Mouse (Mus musculus): Measurements from ENCODE around the gene Fhit. TPM values are rescaled to one million over a fixed set of nuclear protein-coding genes. Genes with fewer than 3 reads are reported as not detected.

Fhit gene
- polyA plus RNA-seq, 1 experiment from 2014 or later: 6.7 TPM

DNA sequence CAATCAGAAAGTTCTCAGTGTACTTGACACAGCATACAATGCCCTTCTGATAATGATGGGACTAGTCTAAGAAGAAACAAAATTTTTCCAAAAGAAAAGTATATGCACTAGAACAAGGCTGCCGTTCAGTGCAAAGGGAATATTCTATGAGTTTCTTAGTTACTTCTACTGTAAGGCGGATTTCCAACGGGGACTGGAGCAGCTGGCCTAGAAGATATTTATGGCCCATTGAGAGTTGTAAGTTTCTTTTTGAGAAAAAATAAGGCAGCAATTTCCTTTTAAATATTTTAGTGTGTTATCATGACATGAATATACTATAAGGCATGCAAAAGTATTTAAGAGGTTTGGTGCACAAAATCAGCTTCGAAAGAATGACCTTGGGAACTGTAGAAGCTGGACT is 1410.5 kb downstream of the Fhit start:
- H3K4me2 ChIP-seq (replicated peaks; ENCODE audit: low read depth, low read length): no peak overlapping the region
- WGBS: 72% methylated on average over 4 of the region's 4 CpGs
- no peak overlapping the region for H3K4me3 ChIP-seq (ENCODE audit: low read length)
- no peak overlapping the region for H3K27ac ChIP-seq (ENCODE audit: low read length)
- no peaks in the 10 kb centered on the region for H3K4me1 ChIP-seq (ENCODE audit: insufficient read depth, low read length)
- no peaks in the 10 kb centered on the region for H3K9me3 ChIP-seq (ENCODE audit: low read length)
- H3K36me3 ChIP-seq (ENCODE audit: insufficient read depth, low read length): no peaks in the 10 kb centered on the region
- no peaks in the 10 kb centered on the region for H3K27me3 ChIP-seq (ENCODE audit: insufficient read depth, low read length)
- ATAC-seq (ENCODE audit: low FRiP score, low TSS enrichment): no peak
- H3K9ac ChIP-seq (replicated peaks; ENCODE audit: low read length): no peak overlapping the region

DNA sequence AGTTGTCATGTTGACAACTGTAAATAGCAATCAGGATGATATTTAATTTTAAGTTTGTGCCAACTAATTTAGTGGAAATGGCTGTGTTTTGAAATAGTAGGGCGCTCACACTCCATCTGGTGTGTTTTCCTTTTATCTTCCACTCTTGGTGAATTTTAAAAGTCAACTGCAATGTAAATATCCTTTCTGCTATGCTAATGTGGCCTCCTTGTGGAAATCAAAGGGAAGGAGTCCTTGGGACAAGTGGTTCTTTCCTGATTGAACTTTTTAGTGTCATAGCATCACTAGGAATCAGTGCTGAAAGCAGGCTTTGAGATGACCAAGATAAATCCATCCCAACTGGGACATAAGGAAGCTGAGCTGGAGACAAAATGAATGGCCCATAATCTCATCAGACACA is 1413.1 kb downstream of the Fhit start:
- 89% methylated on average over 1 of the region's 1 CpGs for WGBS
- no peaks in the 10 kb centered on the region for H3K27me3 ChIP-seq (ENCODE audit: insufficient read depth, low read length)
- no peak overlapping the region for H3K4me3 ChIP-seq (ENCODE audit: low read length)
- H3K4me1 ChIP-seq (ENCODE audit: insufficient read depth, low read length): no peaks in the 10 kb centered on the region
- no peaks in the 10 kb centered on the region for H3K36me3 ChIP-seq (ENCODE audit: insufficient read depth, low read length)
- no peak for ATAC-seq (ENCODE audit: low FRiP score, low TSS enrichment)
- no peak overlapping the region for H3K27ac ChIP-seq (ENCODE audit: low read length)
- no peaks in the 10 kb centered on the region for H3K9me3 ChIP-seq (ENCODE audit: low read length)
- H3K4me2 ChIP-seq (replicated peaks; ENCODE audit: low read depth, low read length): no peak overlapping the region
- H3K9ac ChIP-seq (replicated peaks; ENCODE audit: low read length): no peak overlapping the region

DNA sequence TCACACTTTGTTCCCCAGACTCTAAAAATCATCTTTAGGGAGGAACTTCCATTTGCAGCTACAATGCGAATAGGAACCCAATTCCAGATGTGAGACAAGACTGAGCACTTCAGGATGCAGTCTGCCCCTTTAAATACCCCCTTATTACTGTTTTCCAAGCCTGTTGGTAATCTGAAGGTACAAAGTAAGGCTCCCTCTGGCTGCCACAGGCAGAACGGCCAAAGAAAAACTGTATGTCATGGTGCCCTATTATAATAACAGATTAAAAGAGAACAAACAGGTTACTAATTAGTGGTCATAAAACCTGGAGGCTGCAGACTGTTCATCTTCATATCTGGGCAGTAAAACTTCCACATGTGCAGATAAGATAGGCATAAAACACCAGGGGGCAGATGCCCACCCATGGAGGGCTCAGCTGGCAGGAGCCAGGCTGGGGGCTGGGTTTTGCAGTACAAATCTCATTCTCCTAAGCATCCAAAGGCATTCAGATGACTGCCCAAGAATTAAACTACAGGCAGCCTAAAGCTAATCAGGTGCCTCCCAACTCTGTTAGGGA is 1439.8 kb downstream of the Fhit start:
- H3K9ac ChIP-seq (replicated peaks; ENCODE audit: low read length): no peak overlapping the region
- H3K9me3 ChIP-seq (ENCODE audit: low read length): 0 out of 2 replicates have a peak, but pooled peaks cover 2% of the 10 kb centered on the region
- H3K4me2 ChIP-seq (replicated peaks; ENCODE audit: low read depth, low read length): no peak overlapping the region
- ATAC-seq (ENCODE audit: low FRiP score, low TSS enrichment): no peak
- no peak overlapping the region for H3K27ac ChIP-seq (ENCODE audit: low read length)
- H3K27me3 ChIP-seq (ENCODE audit: insufficient read depth, low read length): no peaks in the 10 kb centered on the region
- H3K4me3 ChIP-seq (ENCODE audit: low read length): no peak overlapping the region
- H3K36me3 ChIP-seq (ENCODE audit: insufficient read depth, low read length): no peaks in the 10 kb centered on the region
- no peaks in the 10 kb centered on the region for H3K4me1 ChIP-seq (ENCODE audit: insufficient read depth, low read length)
- WGBS: 53% methylated on average over 2 of the region's 2 CpGs

DNA sequence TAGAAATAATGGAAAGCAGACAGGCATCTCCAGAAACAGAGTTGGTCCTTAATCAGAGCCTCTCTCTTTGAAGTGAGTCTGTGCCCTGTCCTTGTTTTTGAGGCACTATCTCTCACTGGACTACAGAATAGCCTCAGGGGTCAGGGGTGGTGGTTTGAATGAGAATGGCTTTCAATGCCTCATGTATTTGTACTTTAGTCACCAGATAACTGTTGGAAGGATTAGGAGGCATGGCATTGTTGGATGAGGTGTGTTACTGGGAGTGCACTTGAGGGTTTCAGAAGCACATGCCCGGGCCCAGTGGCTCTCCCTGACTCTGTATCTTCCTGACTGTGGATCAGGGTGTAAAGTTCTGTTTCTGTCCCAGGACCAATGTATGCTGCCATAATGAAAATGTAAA is 1463.2 kb downstream of the Fhit start:
- no peak overlapping the region for H3K9ac ChIP-seq (replicated peaks; ENCODE audit: low read length)
- H3K36me3 ChIP-seq (ENCODE audit: insufficient read depth, low read length): no peaks in the 10 kb centered on the region
- H3K4me2 ChIP-seq (replicated peaks; ENCODE audit: low read depth, low read length): no peak overlapping the region
- H3K9me3 ChIP-seq (ENCODE audit: low read length): no peaks in the 10 kb centered on the region
- H3K4me3 ChIP-seq (ENCODE audit: low read length): no peak overlapping the region
- ATAC-seq (ENCODE audit: low FRiP score, low TSS enrichment): no peak
- H3K4me1 ChIP-seq (ENCODE audit: insufficient read depth, low read length): no peaks in the 10 kb centered on the region
- no peaks in the 10 kb centered on the region for H3K27me3 ChIP-seq (ENCODE audit: insufficient read depth, low read length)
- 86% methylated on average over 1 of the region's 1 CpGs for WGBS
- H3K27ac ChIP-seq (ENCODE audit: low read length): no peak overlapping the region

DNA sequence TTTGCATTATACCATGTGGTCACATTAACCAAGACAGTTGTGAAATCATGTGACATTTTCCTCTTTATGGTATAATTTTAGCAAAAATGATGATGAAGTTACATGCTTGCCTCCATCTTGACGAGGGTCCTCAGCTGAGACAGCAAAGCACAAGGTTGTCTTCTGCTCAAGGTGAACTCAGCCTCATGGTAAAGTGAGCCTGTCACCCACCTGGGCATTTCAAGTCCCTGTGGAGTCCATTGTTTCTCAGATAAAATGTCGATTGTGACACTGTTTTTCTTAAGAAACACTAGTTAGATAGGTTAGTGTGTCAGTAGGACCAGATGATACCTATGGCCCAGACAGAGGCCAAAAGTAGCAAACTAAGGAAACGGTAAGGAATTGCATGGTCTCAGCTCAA is 1464.7 kb downstream of the Fhit start:
- Histone ChIP-seq H3K36me3 (ENCODE audit: insufficient read depth, low read length) (no peaks in the 10 kb centered on the region), H3K9me3 (ENCODE audit: low read length) (no peaks in the 10 kb centered on the region), H3K4me3 (ENCODE audit: low read length) (no peak overlapping the region), H3K4me1 (ENCODE audit: insufficient read depth, low read length) (no peaks in the 10 kb centered on the region), H3K27me3 (ENCODE audit: insufficient read depth, low read length) (no peaks in the 10 kb centered on the region), H3K27ac (ENCODE audit: low read length) (no peak overlapping the region), H3K4me2 (replicated peaks; ENCODE audit: low read depth, low read length) (no peak overlapping the region), H3K9ac (replicated peaks; ENCODE audit: low read length) (no peak overlapping the region)
- 76% methylated on average over 3 of the region's 3 CpGs for WGBS
- ATAC-seq (ENCODE audit: low FRiP score, low TSS enrichment): no peak

DNA sequence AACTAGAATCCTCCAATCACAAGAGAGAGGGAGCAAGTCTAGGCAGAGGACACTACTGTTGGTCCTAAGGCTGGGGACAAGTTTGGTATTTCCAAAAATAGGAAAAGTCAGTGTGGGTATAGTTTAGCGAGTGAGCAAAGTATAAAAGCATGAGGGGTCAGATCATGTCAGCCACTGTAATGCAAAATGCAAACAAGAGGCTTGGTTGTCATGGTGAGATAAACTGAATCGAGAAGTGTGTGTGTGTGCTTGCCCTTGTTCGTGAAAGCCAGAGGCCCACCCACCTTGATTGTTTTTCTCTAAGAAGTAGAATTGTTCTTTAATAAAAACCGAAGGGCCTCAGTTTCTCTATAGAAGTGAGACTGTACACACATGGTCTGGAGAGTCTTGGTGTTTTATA is 1465.8 kb downstream of the Fhit start:
- Histone ChIP-seq H3K4me2 (replicated peaks; ENCODE audit: low read depth, low read length) (no peak overlapping the region), H3K27ac (ENCODE audit: low read length) (no peak overlapping the region), H3K27me3 (ENCODE audit: insufficient read depth, low read length) (no peaks in the 10 kb centered on the region), H3K9ac (replicated peaks; ENCODE audit: low read length) (no peak overlapping the region), H3K9me3 (ENCODE audit: low read length) (no peaks in the 10 kb centered on the region), H3K36me3 (ENCODE audit: insufficient read depth, low read length) (no peaks in the 10 kb centered on the region), H3K4me3 (ENCODE audit: low read length) (no peak overlapping the region), H3K4me1 (ENCODE audit: insufficient read depth, low read length) (no peaks in the 10 kb centered on the region)
- no peak for ATAC-seq (ENCODE audit: low FRiP score, low TSS enrichment)
- 69% methylated on average over 4 of the region's 4 CpGs for WGBS

DNA sequence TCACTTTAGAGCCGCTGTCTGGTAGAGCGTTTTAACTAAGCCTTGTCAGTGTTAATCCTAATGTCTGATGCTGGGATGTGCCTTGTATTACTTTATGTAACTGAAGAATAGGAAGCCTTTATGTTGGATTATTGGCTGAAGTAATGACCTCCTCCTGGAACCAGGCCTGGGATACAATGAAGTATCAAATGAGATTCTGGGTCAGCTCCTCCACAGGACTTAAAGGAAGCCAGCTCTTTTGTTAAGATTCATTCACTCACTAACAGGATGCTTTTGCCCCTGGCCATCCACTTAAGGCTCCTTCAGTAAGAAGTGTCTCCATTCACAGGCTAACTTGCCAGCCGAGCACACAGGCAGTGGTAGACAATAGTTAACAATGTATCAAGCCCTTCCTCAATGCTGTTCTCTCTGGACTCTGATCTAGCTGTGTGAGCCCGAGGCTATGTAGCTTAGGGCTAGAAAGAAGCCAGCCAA is 1466.6 kb downstream of the Fhit start:
- no peak for ATAC-seq (ENCODE audit: low FRiP score, low TSS enrichment)
- Histone ChIP-seq H3K9ac (replicated peaks; ENCODE audit: low read length) (no peak overlapping the region), H3K9me3 (ENCODE audit: low read length) (no peaks in the 10 kb centered on the region), H3K27ac (ENCODE audit: low read length) (no peak overlapping the region), H3K4me3 (ENCODE audit: low read length) (no peak overlapping the region), H3K4me2 (replicated peaks; ENCODE audit: low read depth, low read length) (no peak overlapping the region), H3K36me3 (ENCODE audit: insufficient read depth, low read length) (no peaks in the 10 kb centered on the region), H3K4me1 (ENCODE audit: insufficient read depth, low read length) (no peaks in the 10 kb centered on the region), H3K27me3 (ENCODE audit: insufficient read depth, low read length) (no peaks in the 10 kb centered on the region)
- 87% methylated on average over 4 of the region's 4 CpGs for WGBS

DNA sequence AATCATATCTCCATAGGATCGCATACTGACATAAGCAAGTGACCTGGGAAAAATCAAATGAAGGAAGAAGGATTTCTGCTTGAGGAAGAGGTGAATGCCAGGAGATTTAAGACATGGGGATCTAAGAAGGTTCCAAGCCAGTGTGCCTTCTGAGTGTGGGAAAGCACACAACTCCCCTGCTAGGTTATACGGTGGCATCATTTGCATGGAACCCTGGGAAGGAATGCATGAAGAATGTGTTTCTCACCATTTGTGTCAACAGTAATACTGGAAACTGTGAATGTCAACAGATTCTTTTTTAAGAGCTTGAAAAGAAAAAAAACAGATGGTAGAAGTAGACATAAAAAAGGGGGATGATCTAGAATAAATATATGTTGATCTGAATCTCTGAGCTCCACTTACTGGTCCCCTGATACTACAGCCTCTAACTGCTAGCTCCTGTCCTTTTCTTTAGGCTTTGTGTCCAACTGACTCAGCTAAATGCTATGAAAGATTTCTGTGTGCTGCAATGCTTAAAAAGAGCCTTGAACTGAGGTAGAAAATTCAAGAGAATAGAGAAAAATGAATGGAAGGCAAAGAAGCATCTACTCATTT is 1473.1 kb downstream of the Fhit start:
- H3K4me2 ChIP-seq (replicated peaks; ENCODE audit: low read depth, low read length): no peak overlapping the region
- no peak overlapping the region for H3K9ac ChIP-seq (replicated peaks; ENCODE audit: low read length)
- ATAC-seq (ENCODE audit: low FRiP score, low TSS enrichment): no peak
- H3K9me3 ChIP-seq (ENCODE audit: low read length): no peaks in the 10 kb centered on the region
- 79% methylated on average over 2 of the region's 2 CpGs for WGBS
- no peaks in the 10 kb centered on the region for H3K27me3 ChIP-seq (ENCODE audit: insufficient read depth, low read length)
- H3K4me1 ChIP-seq (ENCODE audit: insufficient read depth, low read length): no peaks in the 10 kb centered on the region
- H3K4me3 ChIP-seq (ENCODE audit: low read length): no peak overlapping the region
- no peak overlapping the region for H3K27ac ChIP-seq (ENCODE audit: low read length)
- no peaks in the 10 kb centered on the region for H3K36me3 ChIP-seq (ENCODE audit: insufficient read depth, low read length)

DNA sequence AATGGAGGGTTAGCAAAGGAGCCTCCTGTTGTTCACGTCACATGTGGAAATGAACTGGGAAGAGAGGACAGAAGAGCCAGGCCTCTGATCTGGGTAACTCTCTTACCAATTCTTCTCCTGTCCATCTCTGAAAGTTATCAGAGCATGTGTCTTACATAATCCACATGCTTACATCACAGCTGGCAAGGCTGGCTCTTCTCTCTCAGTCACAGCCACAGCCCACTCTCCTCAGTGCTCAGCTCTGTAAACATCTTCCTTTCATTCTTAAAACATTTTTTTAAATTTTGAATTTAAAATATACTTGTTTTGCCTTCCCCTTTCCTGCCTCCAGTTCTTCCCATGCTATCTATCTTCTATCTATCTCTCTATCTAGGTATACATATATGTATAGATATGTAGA is 1477.5 kb downstream of the Fhit start:
- H3K4me1 ChIP-seq (ENCODE audit: insufficient read depth, low read length): no peaks in the 10 kb centered on the region
- H3K36me3 ChIP-seq (ENCODE audit: insufficient read depth, low read length): no peaks in the 10 kb centered on the region
- H3K9me3 ChIP-seq (ENCODE audit: low read length): no peaks in the 10 kb centered on the region; the same call in 1 of the 2 replicates
- WGBS: 71% methylated on average over 1 of the region's 1 CpGs
- H3K4me2 ChIP-seq (replicated peaks; ENCODE audit: low read depth, low read length): no peak overlapping the region
- no peak overlapping the region for H3K4me3 ChIP-seq (ENCODE audit: low read length)
- no peak overlapping the region for H3K9ac ChIP-seq (replicated peaks; ENCODE audit: low read length)
- no peaks in the 10 kb centered on the region for H3K27me3 ChIP-seq (ENCODE audit: insufficient read depth, low read length)
- ATAC-seq (ENCODE audit: low FRiP score, low TSS enrichment): no peak
- H3K27ac ChIP-seq (ENCODE audit: low read length): no peak overlapping the region

DNA sequence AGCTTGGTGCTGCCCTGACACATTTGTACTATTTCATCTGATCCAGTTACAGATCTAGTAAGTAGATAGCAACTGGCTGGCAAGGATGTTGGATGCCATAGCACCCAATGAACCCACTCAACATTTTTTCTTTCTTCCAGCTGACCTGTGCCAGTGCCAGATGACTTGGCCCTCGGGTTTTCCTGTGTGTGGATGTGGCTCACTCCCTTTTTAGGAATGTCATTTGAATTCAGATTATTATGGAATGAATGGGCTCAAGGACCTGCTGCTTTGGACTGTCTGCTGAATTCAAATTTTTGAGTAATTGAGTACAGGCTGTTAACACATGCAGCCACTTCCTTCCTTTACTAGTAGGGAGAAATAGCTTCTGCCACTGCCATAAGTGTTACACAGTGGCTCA is 1489.1 kb downstream of the Fhit start:
- no peaks in the 10 kb centered on the region for H3K27me3 ChIP-seq (ENCODE audit: insufficient read depth, low read length)
- no peaks in the 10 kb centered on the region for H3K4me1 ChIP-seq (ENCODE audit: insufficient read depth, low read length)
- H3K9ac ChIP-seq (replicated peaks; ENCODE audit: low read length): no peak overlapping the region
- no peaks in the 10 kb centered on the region for H3K9me3 ChIP-seq (ENCODE audit: low read length)
- H3K4me2 ChIP-seq (replicated peaks; ENCODE audit: low read depth, low read length): no peak overlapping the region
- WGBS: 67% methylated on average over 1 of the region's 1 CpGs
- H3K27ac ChIP-seq (ENCODE audit: low read length): no peak overlapping the region
- no peaks in the 10 kb centered on the region for H3K36me3 ChIP-seq (ENCODE audit: insufficient read depth, low read length)
- no peak overlapping the region for H3K4me3 ChIP-seq (ENCODE audit: low read length)
- ATAC-seq (ENCODE audit: low FRiP score, low TSS enrichment): no peak

Data from kidney, embryonic 16.5 days (tissue).